In the genomic region with DNA sequence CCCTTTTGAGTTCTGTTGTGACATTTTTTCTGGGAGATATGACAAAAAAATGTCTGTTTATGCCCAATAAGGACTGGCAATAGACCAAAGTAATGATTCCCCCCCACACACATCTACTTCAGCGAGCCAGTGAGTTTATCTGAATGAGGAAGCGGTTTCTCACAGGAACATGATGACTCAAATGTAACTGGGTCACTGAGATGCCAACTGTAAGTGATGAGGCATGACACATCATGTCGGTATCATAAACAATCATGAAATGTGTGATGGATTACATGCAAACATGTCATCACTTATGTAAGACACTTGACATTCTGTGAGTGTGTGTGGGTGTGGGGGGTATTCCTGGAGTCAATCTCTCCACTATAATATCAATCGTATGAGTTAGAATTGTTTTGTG, we compare ENCODE assay signal across 19 mouse cellular contexts. TPM values are rescaled to one million over a fixed set of nuclear protein-coding genes. Genes with fewer than 3 reads are reported as not detected.
DNase-seq lines count a peak whose midpoint lies in the region; ATAC-seq and TF ChIP-seq lines count a peak whose summit lies in the region.
"Had no signal": no experiment of that assay in that cellular context is flagged by ENCODE, and none has a peak within 500 bp of the region (broad histone marks: within the 10 kb centered on the region; RNA-seq: fewer than 3 reads in every experiment).

No protein-coding gene starts in this region.

- ATAC-seq in forebrain, postnatal 0 days = peak; percentile 38; the same call in 1 of the 2 replicates
- no peak for ATAC-seq in forebrain, embryonic 16.5 days
- ATAC-seq in megakaryocyte progenitor cell, adult 5-6 weeks (replicated peaks; ENCODE audit: poor library complexity) = peak; percentile 85
- ATAC-seq: intestine, embryonic 16.5 days; liver, postnatal 0 days; midbrain, embryonic 15.5 days had no signal

- H3K4me1 ChIP-seq in forebrain, postnatal 0 days (ENCODE audit: insufficient read depth) = no peaks in the 10 kb centered on the region
- no peaks in the 10 kb centered on the region for H3K4me1 ChIP-seq in forebrain, embryonic 16.5 days (replicated peaks; ENCODE audit: control insufficient read depth, insufficient read depth, low read length)
- H3K4me1 ChIP-seq: heart, embryonic 10.5 days; hindbrain, embryonic 13.5 days; limb, embryonic 15.5 days; midbrain, embryonic 15.5 days had no signal

- WGBS in forebrain, postnatal 0 days = 72% methylated on average over 4 of the region's 4 CpGs
- WGBS in forebrain, embryonic 16.5 days = 76% methylated on average over 4 of the region's 4 CpGs

- no peak for TF ChIP-seq CTCF in forebrain, postnatal 0 days (IDR thresholded peaks at IDR 0.05; ENCODE audit: low read depth)

- H3K9ac ChIP-seq in forebrain, postnatal 0 days = no peak overlapping the region
- no peak overlapping the region for H3K9ac ChIP-seq in forebrain, embryonic 16.5 days (replicated peaks; ENCODE audit: low read depth, low read length)
- H3K9ac ChIP-seq: hindbrain, embryonic 13.5 days; limb, embryonic 15.5 days; liver, postnatal 0 days; midbrain, embryonic 15.5 days had no signal

- no peaks in the 10 kb centered on the region for H3K9me3 ChIP-seq in forebrain, postnatal 0 days (ENCODE audit: low read length)
- H3K9me3 ChIP-seq in forebrain, embryonic 16.5 days (ENCODE audit: control insufficient read depth, low read length) = no peaks in the 10 kb centered on the region
- H3K9me3 ChIP-seq: heart, embryonic 10.5 days; hindbrain, embryonic 13.5 days; limb, embryonic 15.5 days; midbrain, embryonic 15.5 days had no signal

- H3K27me3 ChIP-seq in forebrain, postnatal 0 days (ENCODE audit: insufficient read depth, low read length) = no peaks in the 10 kb centered on the region
- no peaks in the 10 kb centered on the region for H3K27me3 ChIP-seq in forebrain, embryonic 16.5 days (replicated peaks; ENCODE audit: control insufficient read depth, insufficient read depth, low read length)
- H3K27me3 ChIP-seq: hindbrain, embryonic 13.5 days; limb, embryonic 15.5 days; midbrain, embryonic 15.5 days had no signal

- no peaks in the 10 kb centered on the region for H3K36me3 ChIP-seq in forebrain, postnatal 0 days (ENCODE audit: insufficient read depth)
- no peaks in the 10 kb centered on the region for H3K36me3 ChIP-seq in forebrain, embryonic 16.5 days (ENCODE audit: control insufficient read depth, insufficient read depth)
- H3K36me3 ChIP-seq: heart, embryonic 10.5 days; hindbrain, embryonic 13.5 days; limb, embryonic 15.5 days; midbrain, embryonic 15.5 days had no signal

- H3K4me3 ChIP-seq in forebrain, postnatal 0 days (ENCODE audit: low read depth, low read length) = no peak overlapping the region
- H3K4me3 ChIP-seq in forebrain, embryonic 16.5 days (replicated peaks; ENCODE audit: low read length) = no peak overlapping the region
- H3K4me3 ChIP-seq: heart, embryonic 10.5 days; hindbrain, embryonic 13.5 days; limb, embryonic 15.5 days; midbrain, embryonic 15.5 days had no signal

- no peak for DNase-seq in forebrain, postnatal 0 days
- peak; percentile 56 for DNase-seq in CD4-positive helper T cell, adult 2 months (ENCODE audit: low read depth, low spot score)
- DNase-seq in brain, adult 2 months (ENCODE audit: low read depth, low spot score) = peak; percentile 47
- DNase-seq in kidney, adult 9 months = no peak
- no peak for DNase-seq in urinary bladder, postnatal 25 days (ENCODE audit: low spot score)
- DNase-seq: cerebellum, adult 9-10 months; gastrocnemius, postnatal 25 days; heart, postnatal 14 days; liver, postnatal 0 days; right cerebral cortex, adult 18-20 months had no signal

- no peak overlapping the region for H3K27ac ChIP-seq in forebrain, postnatal 0 days (ENCODE audit: low read depth, low read length)
- no peak overlapping the region for H3K27ac ChIP-seq in forebrain, embryonic 16.5 days (ENCODE audit: low read length)
- H3K27ac ChIP-seq: heart, embryonic 10.5 days; hindbrain, embryonic 13.5 days; kidney, postnatal 0 days; limb, embryonic 15.5 days; macrophage; midbrain, embryonic 15.5 days had no signal

- no peak overlapping the region for H3K4me2 ChIP-seq in forebrain, postnatal 0 days (ENCODE audit: low read depth)
- H3K4me2 ChIP-seq in forebrain, embryonic 16.5 days (ENCODE audit: low read length) = no peak overlapping the region
- H3K4me2 ChIP-seq: hindbrain, embryonic 13.5 days; limb, embryonic 15.5 days; midbrain, embryonic 15.5 days had no signal

RNA-seq across cellular contexts. Expression of a gene that starts 23.3 kb away (rescaled TPM):
- total RNA-seq in forebrain, postnatal 0 days (2014; rRNA removed) = 68.9 and 94.6 TPM in 2 replicates
- polyA plus RNA-seq in forebrain, postnatal 0 days (2015; fragmentation: Nextera tagmentation; extraction: Ambion mirVana) = 105 and 118 TPM in 2 replicates
- polyA plus RNA-seq in forebrain, embryonic 16.5 days (2015; fragmentation: Nextera tagmentation; extraction: Ambion mirVana) = 80.9 and 86.9 TPM in 2 replicates
- total RNA-seq in megakaryocyte progenitor cell, adult 5-6 weeks (2015) = 27.1 and 40.3 TPM in 2 replicates
- 79.9 and 81.4 TPM in 2 replicates for total RNA-seq in megakaryocyte progenitor cell, adult 5-6 weeks (2017)

Comparison
In these comparisons a context has a peak if more than half of its experiments do, and no peak if none do; other contexts are left out.
1. DNase-seq: peak in CD4-positive helper T cell, adult 2 months (single experiment) and brain, adult 2 months (single experiment); none in forebrain, postnatal 0 days (single experiment), kidney, adult 9 months (single experiment) and urinary bladder, postnatal 25 days (single experiment).